Mouse (Mus musculus): ENCODE data around the gene Fam240a. TPM values are rescaled to one million over a fixed set of nuclear protein-coding genes. Genes with fewer than 3 reads are reported as not detected.

Fam240a gene
- polyA plus RNA-seq, 1 experiment from 2014 or later = not detected

- Histone ChIP-seq H3K4me2 (replicated peaks; ENCODE audit: low read depth, low read length) (peak within 1 kb of the TSS; percentile 95), H3K27ac (ENCODE audit: low read length) (peak within 1 kb of the TSS; percentile 48; the same call in 1 of the 2 replicates), H3K27me3 (ENCODE audit: control insufficient read depth, insufficient read depth, low read length) (peaks cover 5% of the 10 kb centered on the region; the same call in 1 of the 2 replicates), H3K9ac (replicated peaks; ENCODE audit: low read depth, low read length) (peak within 1 kb of the TSS; percentile 45; the same call in 1 of the 2 replicates), H3K36me3 (ENCODE audit: control insufficient read depth, insufficient read depth, low read length) (no peaks in the 10 kb centered on the region), H3K4me3 (ENCODE audit: low read depth, low read length) (peak within 1 kb of the TSS; percentile 57), H3K9me3 (ENCODE audit: control insufficient read depth, low read depth, low read length) (no peaks in the 10 kb centered on the region), H3K4me1 (ENCODE audit: control insufficient read depth, insufficient read depth, low read length) (no peaks in the 10 kb centered on the region)
- WGBS = 0% methylated on average over 48 of the region's 57 CpGs
- ATAC-seq (ENCODE audit: insufficient number of reproducible peaks, insufficient read depth, low FRiP score, low read depth) = peak; percentile 71
Measured at GRCm38 (mm10) chr9:110879998-110880561, 36.6 kb downstream of the Fam240a start, which contains the start of gene Tmie. TSS of gene Tmie (minus strand) at chr9:110880113.

- Histone ChIP-seq H3K9ac (replicated peaks; ENCODE audit: low read depth, low read length) (peak within 1 kb of the TSS; percentile 45; the same call in 1 of the 2 replicates), H3K4me3 (ENCODE audit: low read depth, low read length) (peak within 1 kb of the TSS; percentile 57), H3K9me3 (ENCODE audit: control insufficient read depth, low read depth, low read length) (no peaks in the 10 kb centered on the region), H3K4me1 (ENCODE audit: control insufficient read depth, insufficient read depth, low read length) (peaks cover 3% of the 10 kb centered on the region; the same call in 1 of the 2 replicates), H3K27ac (ENCODE audit: low read length) (peak within 1 kb of the TSS; percentile 48; the same call in 1 of the 2 replicates), H3K27me3 (ENCODE audit: control insufficient read depth, insufficient read depth, low read length) (peaks cover 6% of the 10 kb centered on the region; the same call in 1 of the 2 replicates), H3K4me2 (replicated peaks; ENCODE audit: low read depth, low read length) (peak within 1 kb of the TSS; percentile 95), H3K36me3 (ENCODE audit: control insufficient read depth, insufficient read depth, low read length) (no peaks in the 10 kb centered on the region)
- no peak for ATAC-seq (ENCODE audit: insufficient number of reproducible peaks, insufficient read depth, low FRiP score, low read depth)
- WGBS = 17% methylated on average over 12 of the region's 12 CpGs
Measured at GRCm38 (mm10) chr9:110879191-110879920, 37.3 kb downstream of the Fam240a start, which contains the start of gene Als2cl. TSS of gene Als2cl (plus strand) at chr9:110879870.

- Histone ChIP-seq H3K9me3 (ENCODE audit: control insufficient read depth, low read depth, low read length) (no peaks in the 10 kb centered on the region), H3K27ac (ENCODE audit: low read length) (no peak overlapping the region), H3K4me2 (replicated peaks; ENCODE audit: low read depth, low read length) (no peak overlapping the region), H3K27me3 (ENCODE audit: control insufficient read depth, insufficient read depth, low read length) (peaks cover 11% of the 10 kb centered on the region; the same call in 1 of the 2 replicates), H3K4me1 (ENCODE audit: control insufficient read depth, insufficient read depth, low read length) (peaks cover 6% of the 10 kb centered on the region; the same call in 1 of the 2 replicates), H3K36me3 (ENCODE audit: control insufficient read depth, insufficient read depth, low read length) (no peaks in the 10 kb centered on the region), H3K4me3 (ENCODE audit: low read depth, low read length) (no peak overlapping the region), H3K9ac (replicated peaks; ENCODE audit: low read depth, low read length) (no peak overlapping the region)
- no peak for ATAC-seq (ENCODE audit: insufficient number of reproducible peaks, insufficient read depth, low FRiP score, low read depth)
- WGBS = 90% methylated on average over 5 of the region's 5 CpGs
Measured at GRCm38 (mm10) chr9:110877888-110878287, 38.8 kb downstream of the Fam240a start.

GRCm38 (mm10) chr9:110877353-110877752 lies 39.3 kb downstream of the Fam240a start:
- Histone ChIP-seq H3K4me2 (replicated peaks; ENCODE audit: low read depth, low read length) (no peak overlapping the region), H3K27ac (ENCODE audit: low read length) (no peak overlapping the region), H3K9ac (replicated peaks; ENCODE audit: low read depth, low read length) (no peak overlapping the region), H3K4me3 (ENCODE audit: low read depth, low read length) (no peak overlapping the region), H3K4me1 (ENCODE audit: control insufficient read depth, insufficient read depth, low read length) (peaks cover 6% of the 10 kb centered on the region; the same call in 1 of the 2 replicates), H3K9me3 (ENCODE audit: control insufficient read depth, low read depth, low read length) (no peaks in the 10 kb centered on the region), H3K27me3 (ENCODE audit: control insufficient read depth, insufficient read depth, low read length) (peaks cover 12% of the 10 kb centered on the region; the same call in 1 of the 2 replicates), H3K36me3 (ENCODE audit: control insufficient read depth, insufficient read depth, low read length) (no peaks in the 10 kb centered on the region)
- WGBS = 90% methylated on average over 1 of the region's 1 CpGs
- no peak for ATAC-seq (ENCODE audit: insufficient number of reproducible peaks, insufficient read depth, low FRiP score, low read depth)

GRCm38 (mm10) chr9:110875288-110875695 lies 41.4 kb downstream of the Fam240a start:
- Histone ChIP-seq H3K27me3 (ENCODE audit: control insufficient read depth, insufficient read depth, low read length) (0 out of 2 replicates have a peak, but pooled peaks cover 7% of the 10 kb centered on the region), H3K9ac (replicated peaks; ENCODE audit: low read depth, low read length) (no peak overlapping the region), H3K4me1 (ENCODE audit: control insufficient read depth, insufficient read depth, low read length) (peaks cover 6% of the 10 kb centered on the region; the same call in 1 of the 2 replicates), H3K36me3 (ENCODE audit: control insufficient read depth, insufficient read depth, low read length) (no peaks in the 10 kb centered on the region), H3K27ac (ENCODE audit: low read length) (no peak overlapping the region), H3K9me3 (ENCODE audit: control insufficient read depth, low read depth, low read length) (no peaks in the 10 kb centered on the region), H3K4me3 (ENCODE audit: low read depth, low read length) (no peak overlapping the region), H3K4me2 (replicated peaks; ENCODE audit: low read depth, low read length) (no peak overlapping the region)
- WGBS = 21% methylated on average over 5 of the region's 6 CpGs
- no peak; the same call in 1 of the 2 replicates for ATAC-seq (ENCODE audit: insufficient number of reproducible peaks, insufficient read depth, low FRiP score, low read depth)

GRCm38 (mm10) chr9:110874660-110875191 lies 41.9 kb downstream of the Fam240a start:
- Histone ChIP-seq H3K27me3 (ENCODE audit: control insufficient read depth, insufficient read depth, low read length) (0 out of 2 replicates have a peak, but pooled peaks cover 7% of the 10 kb centered on the region), H3K4me3 (ENCODE audit: low read depth, low read length) (no peak overlapping the region), H3K36me3 (ENCODE audit: control insufficient read depth, insufficient read depth, low read length) (no peaks in the 10 kb centered on the region), H3K27ac (ENCODE audit: low read length) (no peak overlapping the region), H3K4me1 (ENCODE audit: control insufficient read depth, insufficient read depth, low read length) (peaks cover 6% of the 10 kb centered on the region; the same call in 1 of the 2 replicates), H3K4me2 (replicated peaks; ENCODE audit: low read depth, low read length) (no peak overlapping the region), H3K9ac (replicated peaks; ENCODE audit: low read depth, low read length) (no peak overlapping the region), H3K9me3 (ENCODE audit: control insufficient read depth, low read depth, low read length) (no peaks in the 10 kb centered on the region)
- WGBS = 10% methylated on average over 3 of the region's 3 CpGs
- no peak; the same call in 1 of the 2 replicates for ATAC-seq (ENCODE audit: insufficient number of reproducible peaks, insufficient read depth, low FRiP score, low read depth)

GRCm38 (mm10) chr9:110873681-110874659 lies 42.7 kb downstream of the Fam240a start:
- Histone ChIP-seq H3K9me3 (ENCODE audit: control insufficient read depth, low read depth, low read length) (no peaks in the 10 kb centered on the region), H3K36me3 (ENCODE audit: control insufficient read depth, insufficient read depth, low read length) (no peaks in the 10 kb centered on the region), H3K27ac (ENCODE audit: low read length) (no peak overlapping the region), H3K9ac (replicated peaks; ENCODE audit: low read depth, low read length) (no peak overlapping the region), H3K27me3 (ENCODE audit: control insufficient read depth, insufficient read depth, low read length) (0 out of 2 replicates have a peak, but pooled peaks cover 7% of the 10 kb centered on the region), H3K4me2 (replicated peaks; ENCODE audit: low read depth, low read length) (peak overlapping the region; percentile 43), H3K4me1 (ENCODE audit: control insufficient read depth, insufficient read depth, low read length) (peaks cover 6% of the 10 kb centered on the region; the same call in 1 of the 2 replicates), H3K4me3 (ENCODE audit: low read depth, low read length) (peak overlapping the region; percentile 14; the same call in 1 of the 2 replicates)
- peak; percentile 35; the same call in 1 of the 2 replicates for ATAC-seq (ENCODE audit: insufficient number of reproducible peaks, insufficient read depth, low FRiP score, low read depth)
- WGBS = 8% methylated on average over 40 of the region's 40 CpGs
